Mouse (Mus musculus) limb, embryonic 14.5 days (tissue): ENCODE data around the gene Srgap2. TPM values are rescaled to one million over a fixed set of nuclear protein-coding genes. Genes with fewer than 3 reads are reported as not detected.

Experiments used
- ATAC-seq: fragments of 200-750 bp; cut with Nextera tagmentation; 2 replicates; pipeline ENCODE4 v1.8.0; 2017; ENCODE audit warnings: low read depth, moderate number of reproducible peaks, moderate TSS enrichment; ENCODE audit not compliant: low FRiP score
- DNase-seq: peaks from one replicate; pipeline ENCODE4 v3.0.0-alpha.2; 2015; ENCODE audit warnings: low spot score
- H3K27ac ChIP-seq: fragments of 300-500 bp; sonication (generic); replicated peaks from 2 replicates; pipeline ENCODE4 v1.5.1; 2014; ENCODE audit warnings: low read depth, mild to moderate bottlenecking, low read length, moderate library complexity, mixed read lengths
- H3K27me3 ChIP-seq: fragments of 300-500 bp; sonication (generic); 2 replicates; pipeline ENCODE4 v1.6.1; 2014; ENCODE audit warnings: low read length, mixed read lengths; ENCODE audit not compliant: control insufficient read depth, insufficient read depth
- H3K36me3 ChIP-seq: fragments of 300-500 bp; sonication (generic); 2 replicates; pipeline ENCODE4 v1.6.1; 2014; ENCODE audit warnings: mild to moderate bottlenecking, low read length, moderate library complexity, mixed read lengths; ENCODE audit not compliant: control insufficient read depth, insufficient read depth
- H3K4me1 ChIP-seq: fragments of 300-500 bp; sonication (generic); 2 replicates; pipeline ENCODE4 v1.6.1; 2014; ENCODE audit warnings: antibody characterized with exemption, low read length, mixed read lengths; ENCODE audit not compliant: control insufficient read depth, insufficient read depth
- H3K4me2 ChIP-seq: fragments of 300-500 bp; sonication (generic); replicated peaks from 2 replicates; pipeline ENCODE4 v1.6.1; 2014; ENCODE audit warnings: low read depth, mild to moderate bottlenecking, low read length, moderate library complexity; ENCODE audit not compliant: severe bottlenecking
- H3K4me3 ChIP-seq: fragments of 300-500 bp; sonication (generic); replicated peaks from 2 replicates; pipeline ENCODE4 v1.5.1; 2014; ENCODE audit warnings: low read length
- H3K9ac ChIP-seq: fragments of 300-500 bp; sonication (generic); 2 replicates; pipeline ENCODE4 v1.6.1; 2014; ENCODE audit warnings: mild to moderate bottlenecking, low read depth, low read length, moderate library complexity; ENCODE audit not compliant: severe bottlenecking
- H3K9me3 ChIP-seq: fragments of 300-500 bp; sonication (generic); 2 replicates; pipeline ENCODE4 v1.6.1; 2016; ENCODE audit warnings: low read length; ENCODE audit not compliant: control insufficient read depth
- POLR2A ChIP-seq: fragments of 200-500 bp; IDR thresholded peaks from 2 replicates; pipeline ENCODE4 v1.8.0; 2012; ENCODE audit warnings: inconsistent platforms, mild to moderate bottlenecking, moderate library complexity, borderline replicate concordance; ENCODE audit not compliant: insufficient read depth, insufficient read length; ENCODE audit errors: extremely low read depth
- WGBS: fragments of 180-500 bp; shearing (Covaris S2); extraction: QIAGEN DNeasy Blood & Tissue Kit; methylation state at CpG from one replicate; pipeline ENCODE4 v1.1.7; 2014; 5-methylcytosine and 5-hydroxymethylcytosine counted together
- polyA plus RNA-seq, 2 experiments: library from polyadenylated mRNA; depleted of rRNA in 1 of 2; stranded (reverse) in 1 of 2; unstranded in 1 of 2; fragments of >200 nt; fragmentation: Nextera tagmentation in 1 of 2; extraction: Ambion mirVana in 1 of 2; gene quantifications; 2 replicates each; pipeline versions ENCODE4 v1.2.1 to v1.2.3; 2012 to 2014

The Srgap2 gene
- polyA plus RNA-seq, 2 experiments, result 20.5 to 38.9 TPM

DNA sequence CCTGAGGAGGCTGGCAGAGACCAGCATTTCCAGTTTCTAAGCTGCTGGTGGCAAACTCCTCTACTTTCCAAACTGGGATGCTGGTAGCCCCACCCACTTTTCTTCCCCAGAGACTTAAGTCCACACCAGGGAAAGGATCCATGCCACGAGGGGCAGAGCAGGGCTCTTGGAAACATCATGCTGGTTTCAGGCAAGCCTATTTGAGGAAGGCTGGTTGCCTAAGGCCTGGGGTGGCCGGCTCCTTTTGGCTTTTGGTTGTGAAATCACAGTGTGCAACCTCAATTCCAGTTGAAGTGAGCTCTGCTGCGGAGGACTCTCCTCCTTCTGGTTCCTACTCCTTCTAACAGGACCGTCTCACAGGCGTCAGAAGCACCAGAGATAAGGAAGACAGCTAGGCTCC, 240.3 kb downstream of the Srgap2 start:
- Histone ChIP-seq H3K36me3 (peaks cover 32% of the 10 kb centered on the region), H3K27me3 (no peaks in the 10 kb centered on the region), H3K9me3 (no peaks in the 10 kb centered on the region), H3K4me1 (no peaks in the 10 kb centered on the region), H3K4me2 (no peak overlapping the region), H3K9ac (no peak overlapping the region), H3K27ac (no peak overlapping the region), H3K4me3 (no peak overlapping the region)
- ATAC-seq, result no peak
- no peak for TF ChIP-seq POLR2A
- 85% methylated on average over 5 of the region's 5 CpGs for WGBS
- DNase-seq, result no peak

DNA sequence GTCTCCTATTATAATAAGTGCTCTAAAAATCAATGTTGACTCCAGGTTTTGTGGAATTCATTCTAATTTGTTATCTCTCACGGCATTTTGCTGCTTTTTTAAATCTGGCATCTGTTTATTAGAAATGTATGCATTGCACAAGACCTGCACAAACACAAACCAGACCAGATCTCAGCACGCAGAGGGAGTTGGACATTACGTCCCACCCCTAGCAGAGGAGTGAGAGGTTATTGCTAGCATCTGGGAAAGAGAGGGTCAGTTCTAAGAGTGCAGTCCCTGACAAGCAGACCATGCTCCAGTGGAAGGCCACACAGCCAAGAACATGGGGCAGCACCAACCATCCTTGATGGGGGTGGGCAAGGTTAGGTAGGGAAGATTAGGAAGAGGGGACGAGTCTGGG, 242.5 kb downstream of the Srgap2 start:
- no peak overlapping the region for H3K9ac ChIP-seq
- TF ChIP-seq POLR2A, result no peak
- no peaks in the 10 kb centered on the region for H3K4me1 ChIP-seq
- ATAC-seq (no peak), DNase-seq (no peak)
- H3K9me3 ChIP-seq, result no peaks in the 10 kb centered on the region
- H3K36me3 ChIP-seq, result peaks cover 23% of the 10 kb centered on the region
- H3K27ac ChIP-seq, result no peak overlapping the region
- H3K4me2 ChIP-seq, result no peak overlapping the region
- no peak overlapping the region for H3K4me3 ChIP-seq
- 73% methylated on average over 4 of the region's 4 CpGs for WGBS
- no peaks in the 10 kb centered on the region for H3K27me3 ChIP-seq

DNA sequence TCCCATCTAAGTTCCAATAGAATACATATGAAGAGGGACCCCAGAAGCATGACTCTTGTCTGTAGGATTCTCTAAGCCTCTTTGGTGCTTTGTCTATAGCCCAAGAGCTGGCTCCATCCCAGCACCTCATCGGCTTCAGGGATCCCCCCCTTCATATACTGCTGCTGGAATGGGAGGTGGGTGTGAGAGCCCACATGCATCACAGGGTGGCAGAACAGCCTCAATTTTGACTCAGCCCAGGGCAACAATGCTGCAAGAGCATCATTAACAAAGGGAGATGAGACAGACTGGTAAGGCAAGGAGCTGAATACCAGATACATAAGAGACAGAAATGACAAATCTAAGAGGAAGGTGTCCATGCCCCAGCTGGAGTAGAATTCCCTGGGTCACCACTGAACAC, 243.0 kb downstream of the Srgap2 start:
- Histone ChIP-seq H3K27ac (no peak overlapping the region), H3K9ac (no peak overlapping the region), H3K9me3 (no peaks in the 10 kb centered on the region), H3K36me3 (peaks cover 19% of the 10 kb centered on the region), H3K4me1 (peaks cover under 1% of the 10 kb centered on the region; the same call in 1 of the 2 replicates), H3K27me3 (no peaks in the 10 kb centered on the region), H3K4me2 (no peak overlapping the region), H3K4me3 (no peak overlapping the region)
- no peak for ATAC-seq
- WGBS, result 83% methylated on average over 1 of the region's 1 CpGs
- DNase-seq, result no peak
- TF ChIP-seq POLR2A, result no peak

DNA sequence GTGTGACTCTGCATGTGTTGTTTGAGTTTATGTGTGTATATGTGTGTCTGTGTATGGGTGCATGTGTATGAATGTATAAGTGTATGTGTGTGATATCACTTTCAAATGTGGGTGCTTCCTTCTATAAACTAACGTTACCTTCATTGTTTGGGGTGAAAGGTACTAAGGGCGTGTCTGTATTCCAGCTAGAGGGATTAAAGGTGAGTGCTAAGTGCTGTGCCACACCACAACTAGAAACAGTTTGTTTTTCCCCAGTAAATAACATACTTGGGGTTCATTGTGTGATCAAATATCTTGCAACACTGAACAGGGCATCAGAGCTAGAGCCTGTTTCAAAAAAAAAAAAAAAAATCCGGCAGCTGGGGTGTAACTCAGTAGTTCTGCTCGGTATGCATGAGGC, 245.4 kb downstream of the Srgap2 start:
- DNase-seq, result no peak
- Histone ChIP-seq H3K27me3 (no peaks in the 10 kb centered on the region), H3K4me1 (peaks cover 8% of the 10 kb centered on the region; the same call in 1 of the 2 replicates), H3K36me3 (0 out of 2 replicates have a peak, but pooled peaks cover 4% of the 10 kb centered on the region), H3K27ac (no peak overlapping the region), H3K9me3 (no peaks in the 10 kb centered on the region), H3K9ac (no peak overlapping the region), H3K4me2 (no peak overlapping the region), H3K4me3 (no peak overlapping the region)
- peak; percentile 38 for ATAC-seq
- no peak for TF ChIP-seq POLR2A
- 48% methylated on average over 4 of the region's 4 CpGs for WGBS

DNA sequence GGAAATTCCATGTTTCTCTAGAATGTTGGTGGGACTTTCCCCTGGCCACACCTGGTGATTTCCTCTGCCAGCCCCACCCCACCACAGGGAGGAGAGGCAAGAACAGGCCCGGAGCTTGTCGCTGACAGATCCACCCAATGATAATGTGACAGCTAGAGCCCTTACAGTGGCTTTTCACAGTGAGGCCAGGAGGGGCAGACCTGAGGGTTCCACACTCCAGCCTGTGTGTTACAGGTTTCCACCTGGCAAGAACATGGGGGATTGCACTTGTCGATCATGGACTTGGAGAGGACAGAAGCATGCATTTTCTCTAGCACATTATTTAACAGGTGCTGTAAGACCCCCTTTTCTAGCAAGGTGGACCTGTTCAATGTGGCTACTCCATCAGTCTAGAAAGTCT, 246.9 kb downstream of the Srgap2 start:
- no peak for ATAC-seq
- peaks cover 8% of the 10 kb centered on the region; the same call in 1 of the 2 replicates for H3K4me1 ChIP-seq

DNA sequence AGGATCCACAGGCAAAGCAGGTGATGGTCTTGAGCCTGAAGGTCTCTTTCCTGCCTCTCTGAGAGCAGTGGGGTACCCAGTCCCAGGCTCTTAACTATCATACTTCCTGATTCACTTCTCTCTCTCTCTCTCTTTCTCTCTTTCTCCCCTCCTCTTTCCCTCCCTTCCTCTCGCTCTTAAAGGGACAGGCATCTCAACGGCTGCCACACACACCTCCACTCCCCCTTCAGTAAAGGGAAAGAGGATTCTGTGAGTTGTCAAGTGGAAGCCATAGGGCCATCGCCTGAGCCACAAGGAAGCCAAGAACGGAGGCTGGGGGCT, 247.7 kb downstream of the Srgap2 start, which contains the start of gene Ikbke:
Ikbke (minus strand) TSS at position 151 of the 321 bp plus-strand sequence.
- Histone ChIP-seq H3K4me1 (peaks cover 8% of the 10 kb centered on the region; the same call in 1 of the 2 replicates), H3K4me2 (peak within 1 kb of the TSS; percentile 60), H3K9ac (peak within 1 kb of the TSS; percentile 57), H3K27me3 (no peaks in the 10 kb centered on the region), H3K4me3 (peak within 1 kb of the TSS; percentile 38), H3K9me3 (no peaks in the 10 kb centered on the region), H3K36me3 (no peaks in the 10 kb centered on the region), H3K27ac (no peak within 1 kb of the TSS; the same call in 1 of the 2 replicates)
- DNase-seq (no peak), ATAC-seq (no peak)
- 36% methylated on average over 4 of the region's 4 CpGs for WGBS
- no peak for TF ChIP-seq POLR2A

More for the DNA sequence above, 246.9 kb downstream of the Srgap2 start:
- H3K9me3 ChIP-seq, result no peaks in the 10 kb centered on the region
- H3K4me2 ChIP-seq, result no peak overlapping the region
- H3K9ac ChIP-seq, result no peak overlapping the region
- no peak for TF ChIP-seq POLR2A
- H3K4me3 ChIP-seq, result no peak overlapping the region
- H3K36me3 ChIP-seq, result no peaks in the 10 kb centered on the region
- WGBS, result 54% methylated on average over 3 of the region's 3 CpGs
- no peak overlapping the region for H3K27ac ChIP-seq
- H3K27me3 ChIP-seq, result no peaks in the 10 kb centered on the region
- no peak for DNase-seq
